Mouse (Mus musculus): ENCODE measurements around the gene Sdhaf1. TPM values are rescaled to one million over a fixed set of nuclear protein-coding genes. Genes with fewer than 3 reads are reported as not detected.

The Sdhaf1 gene
- polyA plus RNA-seq, 1 experiment from 2014 or later: 22.9 TPM

- Histone ChIP-seq H3K9ac (no peak overlapping the region), H3K9me3 (no peaks in the 10 kb centered on the region), H3K27ac (replicated peaks) (no peak overlapping the region), H3K36me3 (no peaks in the 10 kb centered on the region), H3K4me2 (no peak overlapping the region), H3K4me3 (no peak overlapping the region), H3K27me3 (peaks cover 39% of the 10 kb centered on the region), H3K4me1 (replicated peaks) (peaks cover 9% of the 10 kb centered on the region)
- ATAC-seq (ENCODE audit: low read depth): no peak
- 69% methylated on average over 5 of the region's 5 CpGs for WGBS
These were observed 15.9 kb upstream of the Sdhaf1 start for GRCm38 (mm10) chr7:30339432-30340109.

- Histone ChIP-seq H3K36me3 (no peaks in the 10 kb centered on the region), H3K9ac (no peak overlapping the region), H3K27me3 (peaks cover 39% of the 10 kb centered on the region), H3K27ac (replicated peaks) (no peak overlapping the region), H3K9me3 (no peaks in the 10 kb centered on the region), H3K4me3 (no peak overlapping the region), H3K4me2 (peak overlapping the region; percentile 9; the same call in 1 of the 2 replicates), H3K4me1 (replicated peaks) (peaks cover 39% of the 10 kb centered on the region)
- 3% methylated on average over 9 of the region's 9 CpGs for WGBS
- ATAC-seq (ENCODE audit: low read depth): 0 out of 2 replicates have a peak, but pooled peaks have one; percentile 10
These were observed 12.7 kb upstream of the Sdhaf1 start for GRCm38 (mm10) chr7:30336384-30336783.

GRCm38 (mm10) chr7:30335688-30336087, 12.0 kb upstream of the Sdhaf1 start:
- WGBS: 77% methylated on average over 6 of the region's 6 CpGs
- H3K36me3 ChIP-seq: no peaks in the 10 kb centered on the region

GRCm38 (mm10) chr7:30334563-30334962, 10.9 kb upstream of the Sdhaf1 start:
- H3K9me3 ChIP-seq: no peaks in the 10 kb centered on the region
- H3K9ac ChIP-seq: no peak overlapping the region
- peaks cover 44% of the 10 kb centered on the region for H3K4me1 ChIP-seq (replicated peaks)
- H3K36me3 ChIP-seq: no peaks in the 10 kb centered on the region
- H3K4me3 ChIP-seq: no peak overlapping the region
- no peak overlapping the region for H3K4me2 ChIP-seq
- no peak overlapping the region for H3K27ac ChIP-seq (replicated peaks)
- 63% methylated on average over 5 of the region's 5 CpGs for WGBS
- peaks cover 41% of the 10 kb centered on the region for H3K27me3 ChIP-seq
- ATAC-seq (ENCODE audit: low read depth): no peak

More at GRCm38 (mm10) chr7:30335688-30336087, 12.0 kb upstream of the Sdhaf1 start:
- Histone ChIP-seq H3K4me3 (no peak overlapping the region), H3K9me3 (no peaks in the 10 kb centered on the region), H3K27ac (replicated peaks) (no peak overlapping the region), H3K27me3 (peaks cover 39% of the 10 kb centered on the region), H3K4me2 (no peak overlapping the region), H3K9ac (no peak overlapping the region), H3K4me1 (replicated peaks) (peaks cover 44% of the 10 kb centered on the region)
- no peak for ATAC-seq (ENCODE audit: low read depth)

GRCm38 (mm10) chr7:30333436-30333835, 9.7 kb upstream of the Sdhaf1 start:
- Histone ChIP-seq H3K4me3 (no peak overlapping the region), H3K27me3 (peaks cover 38% of the 10 kb centered on the region), H3K27ac (replicated peaks) (peak overlapping the region; percentile 59), H3K36me3 (no peaks in the 10 kb centered on the region), H3K4me1 (replicated peaks) (peaks cover 44% of the 10 kb centered on the region), H3K4me2 (no peak overlapping the region), H3K9ac (no peak overlapping the region), H3K9me3 (no peaks in the 10 kb centered on the region)
- peak; percentile 66 for ATAC-seq (ENCODE audit: low read depth)
- 37% methylated on average over 4 of the region's 4 CpGs for WGBS

GRCm38 (mm10) chr7:30332622-30333259, 9.0 kb upstream of the Sdhaf1 start:
- Histone ChIP-seq H3K4me1 (replicated peaks) (peaks cover 44% of the 10 kb centered on the region), H3K36me3 (no peaks in the 10 kb centered on the region), H3K27ac (replicated peaks) (no peak overlapping the region), H3K4me2 (peak overlapping the region; percentile 53), H3K9me3 (no peaks in the 10 kb centered on the region), H3K4me3 (no peak overlapping the region; the same call in 1 of the 2 replicates), H3K9ac (no peak overlapping the region), H3K27me3 (peaks cover 43% of the 10 kb centered on the region)
- no peak for ATAC-seq (ENCODE audit: low read depth)
- WGBS: 64% methylated on average over 18 of the region's 18 CpGs

GRCm38 (mm10) chr7:30331887-30332286, 8.2 kb upstream of the Sdhaf1 start:
- Histone ChIP-seq H3K4me3 (peak overlapping the region; percentile 20), H3K36me3 (no peaks in the 10 kb centered on the region), H3K4me2 (peak overlapping the region; percentile 53), H3K27ac (replicated peaks) (peak overlapping the region; percentile 72), H3K27me3 (peaks cover 51% of the 10 kb centered on the region), H3K4me1 (replicated peaks) (peaks cover 49% of the 10 kb centered on the region), H3K9ac (0 out of 2 replicates have a peak overlapping the region, but pooled peaks have one; percentile 32), H3K9me3 (no peaks in the 10 kb centered on the region)
- ATAC-seq (ENCODE audit: low read depth): peak; percentile 91
- 5% methylated on average over 13 of the region's 13 CpGs for WGBS

GRCm38 (mm10) chr7:30328379-30328778, 4.7 kb upstream of the Sdhaf1 start:
- no peak for ATAC-seq (ENCODE audit: low read depth)
- Histone ChIP-seq H3K9me3 (no peaks in the 10 kb centered on the region), H3K4me1 (replicated peaks) (peaks cover 29% of the 10 kb centered on the region), H3K9ac (no peak overlapping the region), H3K27me3 (peaks cover 30% of the 10 kb centered on the region), H3K27ac (replicated peaks) (no peak overlapping the region), H3K36me3 (no peaks in the 10 kb centered on the region), H3K4me2 (no peak overlapping the region), H3K4me3 (no peak overlapping the region)
- 25% methylated on average over 10 of the region's 10 CpGs for WGBS

GRCm38 (mm10) chr7:30327140-30327539, 3.4 kb upstream of the Sdhaf1 start:
- Histone ChIP-seq H3K9ac (no peak overlapping the region), H3K27me3 (peaks cover 30% of the 10 kb centered on the region), H3K36me3 (no peaks in the 10 kb centered on the region), H3K4me3 (no peak overlapping the region), H3K9me3 (no peaks in the 10 kb centered on the region), H3K4me1 (replicated peaks) (peaks cover 24% of the 10 kb centered on the region), H3K27ac (replicated peaks) (no peak overlapping the region), H3K4me2 (no peak overlapping the region)
- no peak for ATAC-seq (ENCODE audit: low read depth)
- 46% methylated on average over 15 of the region's 15 CpGs for WGBS

- Histone ChIP-seq H3K36me3 (no peaks in the 10 kb centered on the region), H3K4me1 (replicated peaks) (peaks cover 20% of the 10 kb centered on the region), H3K9me3 (no peaks in the 10 kb centered on the region), H3K9ac (no peak overlapping the region), H3K27ac (replicated peaks) (no peak overlapping the region), H3K27me3 (peaks cover 30% of the 10 kb centered on the region), H3K4me2 (no peak overlapping the region), H3K4me3 (no peak overlapping the region)
- no peak for ATAC-seq (ENCODE audit: low read depth)
These were observed 2.7 kb upstream of the Sdhaf1 start for GRCm38 (mm10) chr7:30326427-30326826.

GRCm38 (mm10) chr7:30325364-30325763, 1.7 kb upstream of the Sdhaf1 start:
- Histone ChIP-seq H3K4me1 (replicated peaks) (peaks cover 26% of the 10 kb centered on the region), H3K4me3 (no peak overlapping the region), H3K4me2 (no peak overlapping the region), H3K36me3 (no peaks in the 10 kb centered on the region), H3K9ac (no peak overlapping the region), H3K27me3 (peaks cover 30% of the 10 kb centered on the region), H3K9me3 (no peaks in the 10 kb centered on the region), H3K27ac (replicated peaks) (no peak overlapping the region)
- 46% methylated on average over 2 of the region's 2 CpGs for WGBS
- ATAC-seq (ENCODE audit: low read depth): no peak

- no peak for ATAC-seq (ENCODE audit: low read depth)
- H3K4me3 ChIP-seq: no peak overlapping the region
- WGBS: 78% methylated on average over 5 of the region's 5 CpGs
- no peaks in the 10 kb centered on the region for H3K36me3 ChIP-seq
- peaks cover 26% of the 10 kb centered on the region for H3K27me3 ChIP-seq
- H3K9me3 ChIP-seq: no peaks in the 10 kb centered on the region
- no peak overlapping the region for H3K27ac ChIP-seq (replicated peaks)
- peaks cover 29% of the 10 kb centered on the region for H3K4me1 ChIP-seq (replicated peaks)
- H3K9ac ChIP-seq: no peak overlapping the region
- no peak overlapping the region for H3K4me2 ChIP-seq
These were observed 727 bp upstream of the Sdhaf1 start for GRCm38 (mm10) chr7:30324300-30324944.
